13 mouse cellular contexts compared by ENCODE assay signal in genomic region chr5:64299508-64300324, GRCm38 (mm10).
DNase-seq lines count a peak whose midpoint lies in the region; ATAC-seq and TF ChIP-seq lines count a peak whose summit lies in the region.
"Had no signal": no experiment of that assay in that cellular context is flagged by ENCODE, and none has a peak within 500 bp of the region (broad histone marks: within the 10 kb centered on the region; RNA-seq: fewer than 3 reads in every experiment).

No protein-coding gene starts in this region.

- DNase-seq in forebrain, embryonic 10.5 days (ENCODE audit: extremely low spot score, low spot score) = no peak
- no peak for DNase-seq in forebrain, postnatal 0 days
- DNase-seq in liver, embryonic 11.5 days (ENCODE audit: low spot score) = no peak
- DNase-seq in layer of hippocampus, adult 2 months (ENCODE audit: low spot score in 2 of 2) = no peak
- no peak for DNase-seq in retina, postnatal 1 day
- DNase-seq: adrenal gland, adult 8-10 months; cerebellum, adult 18-20 months; lung, adult 2 months; thymus, adult 2 months had no signal

- no peak for TF ChIP-seq CTCF in forebrain, postnatal 0 days (IDR thresholded peaks at IDR 0.05; ENCODE audit: low read depth)
- TF ChIP-seq CTCF in olfactory bulb, adult 2 months (IDR thresholded peaks at IDR 0.05; ENCODE audit: insufficient read depth, low read depth, low read length) = no peak
- TF ChIP-seq CTCF in layer of hippocampus, adult 2 months (conservative IDR thresholded peaks at IDR 0.05) = no peak

- no peaks in the 10 kb centered on the region for H3K27me3 ChIP-seq in forebrain, embryonic 10.5 days (ENCODE audit: poor library complexity, severe bottlenecking)
- no peaks in the 10 kb centered on the region for H3K27me3 ChIP-seq in forebrain, postnatal 0 days (ENCODE audit: insufficient read depth, low read length)
- no peaks in the 10 kb centered on the region for H3K27me3 ChIP-seq in liver, embryonic 12.5 days (replicated peaks)
- H3K27me3 ChIP-seq in liver, embryonic 11.5 days (replicated peaks; ENCODE audit: control insufficient read depth, insufficient read depth, low read length) = no peaks in the 10 kb centered on the region
- no peaks in the 10 kb centered on the region for H3K27me3 ChIP-seq in embryonic facial prominence, embryonic 13.5 days

- H3K27ac ChIP-seq in forebrain, embryonic 10.5 days = peak overlapping the region; percentile 30; the same call in 1 of the 2 replicates
- H3K27ac ChIP-seq in forebrain, postnatal 0 days (ENCODE audit: low read depth, low read length) = no peak overlapping the region
- H3K27ac ChIP-seq in liver, embryonic 12.5 days = no peak overlapping the region
- H3K27ac ChIP-seq in liver, embryonic 11.5 days (ENCODE audit: low read depth, low read length) = no peak overlapping the region
- H3K27ac ChIP-seq in embryonic facial prominence, embryonic 13.5 days = 0 out of 2 replicates have a peak overlapping the region, but pooled peaks have one; percentile 16
- H3K27ac ChIP-seq in olfactory bulb, adult 2 months (ENCODE audit: insufficient read depth, low read depth, low read length) = 0 out of 2 replicates have a peak overlapping the region, but pooled peaks have one; percentile 31
- no peak overlapping the region for H3K27ac ChIP-seq in layer of hippocampus, adult 2 months

- peaks cover 56% of the 10 kb centered on the region for H3K36me3 ChIP-seq in forebrain, embryonic 10.5 days (replicated peaks)
- no peaks in the 10 kb centered on the region for H3K36me3 ChIP-seq in forebrain, postnatal 0 days (ENCODE audit: insufficient read depth)
- H3K36me3 ChIP-seq in liver, embryonic 12.5 days = peaks cover 18% of the 10 kb centered on the region
- H3K36me3 ChIP-seq in liver, embryonic 11.5 days (ENCODE audit: control insufficient read depth, insufficient read depth, low read length) = peaks cover 6% of the 10 kb centered on the region; the same call in 1 of the 2 replicates
- H3K36me3 ChIP-seq in embryonic facial prominence, embryonic 13.5 days = 0 out of 2 replicates have a peak, but pooled peaks cover 9% of the 10 kb centered on the region

- no peak overlapping the region for H3K4me3 ChIP-seq in forebrain, embryonic 10.5 days
- no peak overlapping the region for H3K4me3 ChIP-seq in forebrain, postnatal 0 days (ENCODE audit: low read depth, low read length)
- H3K4me3 ChIP-seq in liver, embryonic 12.5 days = no peak overlapping the region
- H3K4me3 ChIP-seq in liver, embryonic 11.5 days (ENCODE audit: low read depth, low read length) = no peak overlapping the region
- H3K4me3 ChIP-seq in embryonic facial prominence, embryonic 13.5 days = no peak overlapping the region
- H3K4me3 ChIP-seq in olfactory bulb, adult 2 months (ENCODE audit: insufficient read depth, low read depth, low read length) = no peak overlapping the region
- no peak overlapping the region for H3K4me3 ChIP-seq in layer of hippocampus, adult 2 months
- H3K4me3 ChIP-seq: heart, embryonic 10.5 days had no signal

- H3K9me3 ChIP-seq in forebrain, embryonic 10.5 days = no peaks in the 10 kb centered on the region
- H3K9me3 ChIP-seq in forebrain, postnatal 0 days (ENCODE audit: low read length) = no peaks in the 10 kb centered on the region
- H3K9me3 ChIP-seq in liver, embryonic 12.5 days (replicated peaks) = no peaks in the 10 kb centered on the region
- H3K9me3 ChIP-seq in liver, embryonic 11.5 days (ENCODE audit: control insufficient read depth, low read length) = no peaks in the 10 kb centered on the region
- no peaks in the 10 kb centered on the region for H3K9me3 ChIP-seq in embryonic facial prominence, embryonic 13.5 days
- H3K9me3 ChIP-seq: heart, embryonic 10.5 days had no signal

- no peak for ATAC-seq in forebrain, postnatal 0 days
- peak; percentile 11; the same call in 1 of the 2 replicates for ATAC-seq in liver, embryonic 12.5 days
- no peak for ATAC-seq in liver, embryonic 11.5 days (replicated peaks; ENCODE audit: low FRiP score)
- no peak for ATAC-seq in embryonic facial prominence, embryonic 13.5 days (ENCODE audit: insufficient number of reproducible peaks, insufficient read depth, low FRiP score, low TSS enrichment, low read depth)

- no peak overlapping the region for H3K9ac ChIP-seq in forebrain, postnatal 0 days
- H3K9ac ChIP-seq in liver, embryonic 12.5 days = no peak overlapping the region
- H3K9ac ChIP-seq in liver, embryonic 11.5 days (ENCODE audit: low read depth, low read length) = no peak overlapping the region; the same call in 1 of the 2 replicates
- no peak overlapping the region for H3K9ac ChIP-seq in embryonic facial prominence, embryonic 13.5 days

- peaks cover 48% of the 10 kb centered on the region for H3K4me1 ChIP-seq in forebrain, embryonic 10.5 days
- H3K4me1 ChIP-seq in forebrain, postnatal 0 days (ENCODE audit: insufficient read depth) = no peaks in the 10 kb centered on the region
- peaks cover 13% of the 10 kb centered on the region for H3K4me1 ChIP-seq in liver, embryonic 12.5 days
- H3K4me1 ChIP-seq in liver, embryonic 11.5 days (replicated peaks; ENCODE audit: control insufficient read depth, insufficient read depth, low read length) = peaks cover 3% of the 10 kb centered on the region; the same call in 1 of the 2 replicates
- H3K4me1 ChIP-seq in embryonic facial prominence, embryonic 13.5 days = peaks cover 32% of the 10 kb centered on the region
- peaks cover 19% of the 10 kb centered on the region for H3K4me1 ChIP-seq in olfactory bulb, adult 2 months (ENCODE audit: control insufficient read depth, insufficient read depth, low read length)

- no peak for TF ChIP-seq POLR2A in olfactory bulb, adult 2 months (IDR thresholded peaks at IDR 0.05; ENCODE audit: insufficient read depth, low read depth, low read length)

- H3K4me2 ChIP-seq in forebrain, postnatal 0 days (ENCODE audit: low read depth) = no peak overlapping the region
- no peak overlapping the region for H3K4me2 ChIP-seq in liver, embryonic 12.5 days
- H3K4me2 ChIP-seq in liver, embryonic 11.5 days = no peak overlapping the region
- no peak overlapping the region for H3K4me2 ChIP-seq in embryonic facial prominence, embryonic 13.5 days

- whole genome bisulfite sequencing in forebrain, embryonic 10.5 days = 75% methylated on average over 7 of the region's 7 CpGs
- WGBS in forebrain, postnatal 0 days = 70% methylated on average over 7 of the region's 7 CpGs
- WGBS in liver, embryonic 12.5 days (ENCODE audit: insufficient replicate concordance) = 57% methylated on average over 7 of the region's 7 CpGs
- 69% methylated on average over 7 of the region's 7 CpGs for WGBS in liver, embryonic 11.5 days
- 60% methylated on average over 7 of the region's 7 CpGs for WGBS in embryonic facial prominence, embryonic 13.5 days
- WGBS in olfactory bulb, adult 2 months = 61% methylated on average over 7 of the region's 7 CpGs

Comparison
In these comparisons a context has a peak if more than half of its experiments do, and no peak if none do; other contexts are left out.
1. H3K27ac ChIP-seq: peak in forebrain, embryonic 10.5 days (single experiment), embryonic facial prominence, embryonic 13.5 days (single experiment) and olfactory bulb, adult 2 months (single experiment); none in forebrain, postnatal 0 days (single experiment), liver, embryonic 12.5 days (single experiment), liver, embryonic 11.5 days (single experiment) and layer of hippocampus, adult 2 months (single experiment).